Mouse (Mus musculus) CD8-positive naive resting alpha-beta T cell, adult 2 months (primary cell): ENCODE measurements at regions not wholly inside any gene's neighbourhood (a gene's known extent, or its start where the extent isn't known, plus 50 kb on each side); places are given as distances from the start of the nearest gene placed in this dataset.

Experiments
- DNase-seq, 2 experiments: peaks; one replicate each; pipeline ENCODE4 v3.0.0; 2022; ENCODE audit warnings: low read depth in 2 of 2, low spot score in 2 of 2

- DNase-seq = no peak
These were observed 180.2 kb downstream of the Rybp start for GRCm38 (mm10) chr6:100107066-100107465.

DNA sequence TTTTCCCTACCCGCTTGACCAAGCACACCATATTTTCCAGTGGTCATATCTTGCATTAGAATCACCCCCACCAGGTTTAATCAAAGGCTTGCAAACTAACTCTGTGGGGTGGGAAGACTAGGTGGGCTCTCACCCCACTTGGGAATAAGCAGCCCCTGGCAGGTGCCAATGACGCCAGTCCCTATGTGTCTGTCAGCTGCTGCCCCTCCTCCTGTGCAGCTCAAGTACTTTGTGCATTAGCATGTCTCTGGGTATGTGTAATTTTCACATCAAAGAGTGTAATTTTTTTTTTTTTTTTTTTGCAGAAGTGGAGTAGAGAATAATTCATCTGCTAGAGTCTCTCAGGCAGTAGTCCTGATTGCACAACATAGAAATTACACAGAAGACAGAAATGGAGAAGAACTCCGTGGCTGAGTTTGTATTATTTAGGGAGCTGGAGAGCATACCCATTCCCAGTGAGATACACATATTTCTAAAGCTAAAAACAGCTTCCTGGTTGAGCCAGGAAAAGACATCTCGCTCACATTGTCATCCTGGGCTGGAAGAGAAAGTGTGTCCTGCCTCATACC lies 186.6 kb downstream of the Rybp start:
- no peak for DNase-seq

GRCm38 (mm10) chr6:100096393-100097125 lies 190.7 kb downstream of the Rybp start:
- DNase-seq = no peak

DNA sequence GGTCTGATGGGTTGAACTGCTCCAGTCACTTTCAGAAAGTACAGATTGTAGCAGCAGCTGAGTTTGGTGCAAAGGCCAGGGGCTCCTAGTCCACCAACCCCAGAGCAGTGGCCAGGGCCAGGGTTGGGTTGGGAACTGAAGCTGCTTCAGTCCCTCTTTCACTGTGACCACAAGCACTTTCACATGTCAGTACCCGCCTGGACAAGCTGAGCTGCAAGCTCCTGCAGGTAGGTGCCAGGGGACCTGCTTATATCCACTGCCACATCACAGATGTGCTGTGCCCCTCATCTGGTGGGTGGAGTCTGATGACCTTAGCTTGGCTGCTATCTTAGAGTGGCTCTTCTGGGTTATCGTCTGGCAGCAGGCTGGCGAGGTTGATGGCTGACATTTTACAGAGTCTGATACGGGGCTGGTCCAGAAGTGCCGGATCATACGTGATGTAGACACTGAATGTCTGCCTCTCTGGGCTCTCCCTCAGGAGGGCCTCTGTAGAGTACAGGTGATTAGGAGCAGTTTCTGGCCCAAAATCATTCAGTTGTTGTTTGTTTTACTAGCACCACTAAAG lies 192.6 kb downstream of the Rybp start:
- no peak for DNase-seq

GRCm38 (mm10) chr6:100092870-100093269 lies 194.4 kb downstream of the Rybp start:
- no peak for DNase-seq

DNA sequence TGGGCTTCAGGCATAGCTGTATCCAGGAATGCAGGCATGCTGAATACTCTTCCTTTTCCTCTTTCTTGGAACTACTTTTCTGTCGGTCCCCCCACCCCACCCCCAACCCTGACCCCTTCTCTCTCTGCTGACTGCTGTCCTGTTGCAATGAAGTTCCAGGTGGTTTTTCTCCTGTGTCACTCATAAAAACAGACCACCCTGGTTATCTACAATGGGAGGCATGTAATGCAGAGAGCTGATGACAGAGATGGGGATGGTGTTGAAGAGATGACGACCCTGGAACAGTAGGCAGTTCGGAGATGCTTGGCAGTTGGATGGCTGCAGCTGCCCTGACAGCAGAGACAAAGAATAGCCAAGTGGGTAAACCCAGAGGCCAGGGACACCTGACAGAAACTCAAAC lies 195.5 kb downstream of the Rybp start:
- DNase-seq = no peak

DNA sequence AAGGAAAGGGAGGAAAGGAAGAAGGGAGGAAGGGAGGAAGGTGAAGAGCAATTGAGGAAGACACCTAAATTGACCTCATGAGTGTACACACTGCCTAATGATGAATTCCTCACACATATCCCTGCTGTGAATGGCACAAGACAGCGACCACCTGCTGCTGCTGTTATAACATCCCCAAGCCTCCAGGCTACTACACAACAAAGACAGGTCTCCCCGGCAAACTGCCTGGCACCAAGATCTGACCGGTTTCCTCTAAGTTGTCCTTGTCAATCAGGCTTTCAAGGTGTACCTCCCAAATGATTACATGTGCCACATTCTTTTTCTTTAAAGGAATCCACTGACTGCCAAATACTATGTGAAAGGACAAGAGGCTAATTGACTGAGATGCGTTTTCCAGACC lies 198.7 kb downstream of the Rybp start:
- no peak for DNase-seq

- no peak for DNase-seq
These were observed 200.5 kb downstream of the Rybp start for GRCm38 (mm10) chr6:100086807-100087206.

- DNase-seq = no peak
These were observed 201.3 kb downstream of the Rybp start for GRCm38 (mm10) chr6:100085981-100086380.

GRCm38 (mm10) chr6:100083868-100084477 lies 203.3 kb downstream of the Rybp start:
- no peak for DNase-seq

- DNase-seq = no peak
These were observed 204.2 kb downstream of the Rybp start for GRCm38 (mm10) chr6:100083127-100083526.

GRCm38 (mm10) chr6:100074672-100075335 lies 212.5 kb downstream of the Rybp start:
- DNase-seq = no peak

DNA sequence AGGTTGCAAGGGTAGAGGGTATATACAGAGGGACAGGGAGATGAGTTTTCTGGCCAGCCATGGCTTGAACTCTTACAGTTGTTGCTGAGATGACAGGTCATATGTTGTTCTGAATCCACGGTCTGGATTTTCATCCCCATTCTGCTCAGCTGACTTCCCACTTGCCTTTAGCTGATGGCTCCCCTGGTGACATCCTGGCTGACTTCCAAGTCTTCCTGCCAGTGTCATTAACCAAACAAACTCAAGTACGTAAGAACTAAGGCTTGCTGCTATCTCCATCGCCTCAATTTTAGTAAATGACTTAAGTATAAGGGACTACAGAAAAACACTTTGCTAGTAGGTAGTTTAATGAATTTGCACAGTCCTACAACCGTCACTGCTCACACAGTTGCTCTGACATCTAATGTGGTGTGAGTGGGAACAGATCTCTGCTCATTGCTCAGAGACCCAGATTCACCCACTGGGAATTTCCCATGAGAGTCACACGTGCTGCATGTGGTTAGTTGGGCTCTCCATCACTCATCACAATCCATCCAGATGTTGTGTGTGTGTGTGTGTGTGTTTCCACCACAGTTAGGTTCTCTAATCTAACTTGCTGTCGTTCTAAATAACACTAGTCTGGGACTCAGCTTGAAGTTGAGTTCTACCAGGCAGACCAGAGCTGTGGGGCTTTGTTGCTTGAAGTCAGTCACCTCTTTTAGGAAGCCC lies 214.9 kb downstream of the Rybp start:
- no peak for DNase-seq

DNA sequence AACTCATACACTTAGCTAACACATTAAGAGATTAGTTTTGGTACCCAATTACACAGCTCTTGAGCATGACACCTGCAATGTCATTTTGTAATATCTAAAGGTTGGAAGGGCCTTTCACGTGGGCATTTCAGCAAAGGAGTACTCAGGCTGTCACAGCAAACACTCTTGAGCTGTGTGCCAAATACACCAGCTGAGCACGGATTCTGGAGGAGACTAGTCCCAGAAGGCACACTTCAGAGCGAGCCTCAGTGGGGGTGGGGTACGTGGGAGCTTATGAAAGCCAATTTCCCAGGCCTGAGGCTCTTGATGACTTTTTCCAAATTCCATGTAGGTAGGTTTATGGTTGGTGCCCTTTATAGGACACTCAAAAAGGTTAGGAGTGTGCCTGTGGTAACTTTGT lies 218.1 kb downstream of the Rybp start:
- no peak for DNase-seq

- DNase-seq = no peak
These were observed 220.0 kb downstream of the Rybp start for GRCm38 (mm10) chr6:100067273-100067672.

GRCm38 (mm10) chr6:100065586-100065985 lies 221.7 kb downstream of the Rybp start:
- no peak for DNase-seq

DNA sequence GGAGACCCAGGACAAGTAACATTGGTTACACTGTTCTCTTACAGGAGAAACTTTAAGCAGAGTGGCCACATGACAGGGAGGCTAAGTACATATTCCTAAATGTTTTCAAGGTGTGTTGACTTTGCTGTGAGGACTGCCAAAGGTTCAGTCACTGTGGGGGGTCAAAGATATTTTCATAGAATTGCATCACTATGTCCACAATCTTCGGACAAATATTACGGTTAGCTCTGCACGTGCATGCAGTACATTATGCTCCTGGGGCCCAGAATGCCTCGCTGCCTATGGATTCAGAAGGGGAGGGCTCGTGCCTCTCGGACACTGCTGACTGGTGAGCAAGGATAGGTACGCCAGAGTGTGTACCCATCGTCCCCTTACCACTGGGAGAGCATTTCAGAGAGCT lies 224.3 kb downstream of the Rybp start:
- DNase-seq = no peak

DNA sequence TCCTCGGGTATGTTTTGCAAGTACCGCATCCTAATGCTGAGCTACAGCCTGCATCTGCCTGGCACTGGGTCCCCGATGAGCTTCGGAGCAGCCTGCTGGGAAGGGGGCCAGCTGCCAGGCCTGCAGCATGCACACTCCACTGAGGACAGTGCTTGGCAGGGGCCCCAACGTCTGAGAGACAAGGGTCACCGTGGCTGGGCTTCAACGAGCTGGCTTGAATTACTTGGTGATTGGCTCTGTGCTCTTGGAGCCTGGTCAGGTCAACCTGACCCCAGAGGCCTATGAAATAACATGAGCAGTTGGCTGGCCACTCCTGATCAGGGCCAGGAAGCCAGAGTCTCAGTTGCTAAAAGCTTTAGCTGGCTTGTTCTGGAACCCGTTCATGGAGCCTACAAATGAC lies 227.5 kb downstream of the Rybp start:
- DNase-seq = no peak

DNA sequence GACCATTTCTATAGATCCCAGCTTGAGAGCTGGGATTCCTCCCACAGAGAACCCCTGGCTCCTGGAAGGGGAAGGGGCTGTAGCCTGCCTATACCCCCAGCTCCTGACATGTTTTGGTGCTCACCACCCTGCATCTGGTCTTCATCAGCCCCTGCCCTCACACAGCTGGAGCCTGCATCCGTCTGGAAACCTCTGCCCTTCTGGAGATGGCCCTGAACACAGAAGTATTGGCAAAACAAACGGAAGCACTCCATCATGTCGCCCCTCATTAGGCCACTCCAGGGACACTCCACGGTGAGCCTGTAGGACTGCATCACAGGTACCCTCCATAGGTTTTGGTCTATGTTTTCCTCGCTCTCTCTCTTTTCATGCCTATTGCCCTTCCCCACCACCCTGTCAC lies 231.3 kb downstream of the Rybp start:
- no peak for DNase-seq

- no peak for DNase-seq
These were observed 234.1 kb downstream of the Rybp start for GRCm38 (mm10) chr6:100052955-100053795.
